Mouse (Mus musculus) layer of hippocampus, adult 8-10 months (tissue): ENCODE data around the gene Cplx2. TPM values are rescaled to one million over a fixed set of nuclear protein-coding genes. Genes with fewer than 3 reads are reported as not detected.
A peak's percentile ranks its signal among the peaks of the same experiment; 100 is the strongest.

Source experiments
- DNase-seq, 2 experiments: peaks; one replicate each; pipeline ENCODE4 v3.0.0; 2022; ENCODE audit warnings: low spot score in 2 of 2
- total RNA-seq, 4 experiments: library from RNA; stranded (reverse); gene quantifications; 2 replicates each; pipeline ENCODE4 v1.2.4; 2022

Cplx2 gene
- total RNA-seq, 4 experiments from 2014 or later = 865 to 892 (median 878) TPM

DNA sequence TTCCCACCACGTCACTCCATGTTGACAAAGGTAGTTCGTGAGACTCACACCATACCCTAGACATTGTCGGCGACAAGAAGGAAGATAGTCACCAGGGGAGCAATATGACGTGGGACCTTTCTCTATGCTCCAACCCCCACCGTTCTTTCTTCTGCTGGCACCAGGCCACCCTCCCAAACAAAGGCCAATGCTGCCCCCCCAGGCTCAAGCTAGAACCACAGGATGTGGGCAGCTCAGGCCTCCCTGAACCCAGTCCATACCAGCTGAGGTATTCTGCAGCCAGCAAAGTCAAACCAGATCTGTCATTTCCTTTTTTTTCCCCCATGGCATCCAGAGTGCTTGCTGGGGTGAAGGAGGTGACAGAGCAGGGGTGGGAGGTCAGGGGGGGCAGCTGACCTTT is 3.4 kb upstream of the Cplx2 start:
- no peak for DNase-seq

DNA sequence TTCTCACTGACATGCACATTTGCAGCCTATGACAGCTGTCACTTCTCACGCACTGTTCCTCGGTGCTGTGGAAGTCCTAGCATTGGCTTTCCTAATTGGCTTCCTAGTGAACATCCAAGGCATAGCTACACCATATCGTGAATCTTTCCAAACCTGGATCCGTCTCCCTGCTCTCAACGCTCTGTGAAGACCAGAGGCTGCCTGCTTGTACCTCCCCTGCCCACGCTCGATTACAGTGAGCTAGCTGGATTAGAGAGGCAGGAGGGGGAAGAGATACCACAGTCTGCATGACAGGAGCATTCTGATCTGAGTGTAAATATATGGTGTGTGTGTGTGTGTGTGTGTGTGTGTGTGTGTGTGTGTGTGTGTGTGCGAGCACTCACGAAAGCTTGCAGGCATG is 3.0 kb upstream of the Cplx2 start:
- DNase-seq = no peak

DNA sequence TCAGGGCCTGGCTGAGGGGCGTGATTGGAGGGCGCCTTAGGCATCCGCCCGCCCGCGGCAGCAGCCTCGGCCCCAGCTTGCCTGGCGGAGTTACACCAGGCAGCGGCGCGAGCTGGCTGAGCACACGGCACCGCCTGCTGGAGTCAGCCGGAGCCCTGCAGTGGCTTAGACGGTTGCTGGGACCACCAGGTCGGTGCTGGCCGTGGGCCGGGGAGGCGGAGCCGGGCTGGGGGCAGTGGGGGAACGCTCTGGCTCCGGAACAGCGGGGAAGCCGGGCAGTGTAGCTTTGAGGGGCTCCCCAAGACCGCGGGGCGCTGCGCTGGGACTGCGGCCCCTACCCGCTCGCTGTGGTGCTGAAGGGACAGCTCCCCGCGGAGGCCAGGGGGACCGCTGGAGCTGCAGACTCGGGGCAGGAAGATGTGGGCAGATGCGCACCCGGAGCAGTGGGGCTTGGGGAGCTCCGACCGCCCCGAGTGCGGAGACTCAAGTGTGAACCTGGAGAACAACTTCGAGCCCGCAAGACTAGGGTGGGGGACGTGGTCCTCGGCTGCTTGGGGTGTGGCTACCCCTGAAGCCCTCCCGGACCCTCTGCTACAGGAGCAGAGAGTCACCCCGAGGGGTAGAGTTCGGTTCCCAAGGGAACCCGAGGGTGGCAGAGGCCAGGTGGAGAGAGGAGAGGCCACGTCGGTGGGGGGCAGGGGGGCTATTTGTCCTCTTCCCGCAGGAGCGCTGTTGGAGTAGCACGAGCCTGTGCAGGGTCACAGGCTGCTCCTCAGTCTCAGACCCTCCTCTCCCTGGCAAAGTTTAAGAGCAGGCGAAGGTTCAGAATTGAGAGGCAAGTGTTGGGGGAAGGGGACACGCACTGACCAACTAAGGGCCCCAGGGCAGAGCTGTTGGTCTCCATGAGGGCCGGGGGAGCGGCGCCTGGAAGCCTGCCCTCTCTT is 510 bp downstream of the Cplx2 start:
- DNase-seq = no peak

GRCm38 (mm10) chr13:54372665-54373064 is 1.5 kb downstream of the Cplx2 start:
- peak; percentile 80 to 89 for DNase-seq

DNA sequence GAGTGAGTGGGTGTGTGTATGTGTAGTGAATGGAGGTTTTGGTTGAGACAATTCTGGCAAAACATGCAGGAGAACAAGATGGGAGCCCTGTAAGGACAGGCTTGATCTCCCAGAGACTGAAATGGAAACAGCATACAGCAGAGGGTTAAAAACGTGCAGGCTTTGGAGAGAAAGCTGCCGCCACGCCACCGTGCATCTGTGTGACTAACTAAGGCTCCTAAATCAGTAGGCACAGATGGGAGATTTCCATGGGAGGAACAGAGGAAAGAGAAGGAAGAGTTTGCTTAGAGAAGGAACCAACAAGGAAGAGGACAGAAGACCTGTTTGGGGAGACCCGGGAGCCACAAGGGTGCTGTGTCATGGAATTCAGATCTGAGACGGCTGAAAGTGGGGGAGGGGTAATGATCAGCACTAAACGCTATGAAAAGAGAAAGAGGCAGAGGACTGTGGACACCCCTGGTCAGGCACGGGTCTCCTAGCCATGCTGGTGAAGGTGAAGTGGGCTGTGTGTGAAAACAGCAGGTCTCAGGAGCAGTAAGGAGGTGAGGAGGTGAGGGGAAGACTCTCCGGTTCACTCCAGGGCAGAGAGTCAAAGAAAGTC is 3.1 kb downstream of the Cplx2 start:
- no peak for DNase-seq

DNA sequence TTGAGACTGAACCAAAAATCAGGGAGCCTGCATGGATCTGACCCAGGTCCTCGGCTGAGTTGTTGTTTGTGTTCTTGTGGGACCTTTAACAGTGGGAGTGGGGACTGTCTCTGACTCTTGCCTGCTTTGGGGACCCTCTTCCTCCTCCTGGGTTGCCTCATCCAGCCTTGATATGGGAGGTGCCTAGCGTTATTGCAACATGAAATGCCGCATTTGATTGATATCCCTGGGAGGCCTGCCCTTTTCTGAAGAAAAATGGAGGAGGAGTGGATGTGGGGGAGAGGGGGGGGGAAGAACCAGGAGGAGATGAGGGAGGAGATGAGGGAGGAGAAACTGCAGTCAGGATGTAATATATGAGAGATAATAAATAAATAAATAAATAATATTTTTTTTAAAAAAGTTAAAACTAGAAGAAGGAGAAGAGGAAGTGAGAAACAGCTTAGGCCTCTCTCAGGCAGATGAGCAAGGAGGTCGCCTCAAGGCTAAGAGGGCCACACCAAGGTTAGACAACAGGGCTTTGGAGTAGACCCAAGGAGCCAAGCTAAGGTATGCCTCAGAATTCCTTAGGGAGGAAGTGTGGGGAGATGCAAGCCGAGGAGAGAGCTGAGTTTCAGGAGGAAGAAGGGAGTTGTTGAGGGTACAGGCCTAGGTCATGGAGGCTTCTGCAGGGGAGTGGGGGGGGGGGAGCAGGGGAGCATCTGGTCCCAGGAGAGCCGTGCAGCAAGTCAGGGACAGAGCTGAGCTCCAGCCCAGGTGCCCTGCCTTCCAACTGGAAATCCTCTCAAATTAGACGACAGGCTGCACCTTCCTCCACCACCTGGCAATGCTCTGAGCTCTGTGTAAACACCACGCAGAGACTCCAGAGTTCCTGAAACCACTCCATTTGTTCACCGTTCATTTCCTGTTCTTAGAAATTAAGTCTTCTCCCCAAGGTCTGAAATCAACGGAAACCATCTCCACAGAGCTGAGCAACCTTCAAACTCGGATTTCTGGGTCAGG is 4.6 kb downstream of the Cplx2 start:
- no peak for DNase-seq

DNA sequence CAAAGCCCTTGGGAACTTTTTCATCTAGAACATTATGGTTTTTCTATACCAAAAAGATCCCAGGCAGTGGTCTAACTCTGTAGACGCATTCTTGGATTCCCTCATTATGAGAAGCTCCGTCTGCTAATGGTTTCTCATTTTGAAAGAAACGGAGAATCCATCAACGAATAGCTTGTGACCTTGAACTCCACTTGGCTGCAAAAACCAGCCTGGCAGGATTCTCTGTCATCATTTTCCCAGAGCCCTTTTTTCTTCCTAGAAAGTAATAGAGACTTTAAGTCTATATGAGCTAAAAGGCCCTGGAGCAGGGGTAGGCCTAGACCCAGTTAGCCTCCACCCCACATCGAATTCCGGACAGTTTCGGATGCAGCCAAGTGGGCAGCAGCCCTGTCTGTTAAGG is 5.6 kb downstream of the Cplx2 start:
- no peak for DNase-seq

- DNase-seq = no peak
Measured at GRCm38 (mm10) chr13:54378051-54378450, 6.9 kb downstream of the Cplx2 start.

DNA sequence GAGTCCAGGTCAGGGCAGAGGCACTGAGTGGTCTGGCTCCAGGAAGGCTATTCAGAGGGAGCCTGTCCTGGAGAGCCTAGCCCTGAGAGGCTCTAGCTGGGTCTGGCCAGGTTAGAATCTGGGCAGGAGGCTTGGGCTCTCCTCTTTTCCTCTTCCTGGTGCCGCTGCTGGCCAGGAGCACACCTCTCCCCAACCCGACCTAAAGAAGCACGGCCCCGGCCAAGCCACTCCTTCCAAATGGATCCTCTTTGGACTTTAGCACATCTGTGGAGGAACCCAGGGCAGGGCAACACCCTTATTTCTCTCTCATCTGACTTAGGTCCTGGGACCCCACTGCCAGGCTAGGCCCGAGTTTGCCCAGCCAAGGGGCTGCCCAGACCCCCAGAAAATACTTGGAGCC is 9.3 kb downstream of the Cplx2 start:
- no peak for DNase-seq

DNA sequence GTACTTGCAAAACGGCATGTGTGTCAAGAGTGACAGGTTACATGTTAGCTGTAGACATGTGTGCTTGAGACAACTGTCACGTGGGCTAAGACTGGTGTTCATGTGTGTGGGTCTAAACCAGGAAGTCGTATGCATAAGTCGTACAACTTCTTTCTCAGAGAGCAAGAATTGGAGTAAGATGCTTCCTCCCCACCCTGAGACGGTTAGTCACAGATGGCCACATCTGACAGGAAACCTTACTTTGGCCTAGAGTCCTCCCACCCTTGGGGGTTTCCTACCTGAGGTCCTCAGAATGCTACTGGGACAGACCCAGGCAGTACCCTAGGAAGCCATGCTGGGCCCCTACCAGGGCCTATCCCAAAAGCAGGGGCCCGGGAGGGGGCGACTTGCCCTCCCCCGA is 10.2 kb downstream of the Cplx2 start:
- DNase-seq = no peak

- DNase-seq = no peak
Measured at GRCm38 (mm10) chr13:54383531-54383930, 12.4 kb downstream of the Cplx2 start.

DNA sequence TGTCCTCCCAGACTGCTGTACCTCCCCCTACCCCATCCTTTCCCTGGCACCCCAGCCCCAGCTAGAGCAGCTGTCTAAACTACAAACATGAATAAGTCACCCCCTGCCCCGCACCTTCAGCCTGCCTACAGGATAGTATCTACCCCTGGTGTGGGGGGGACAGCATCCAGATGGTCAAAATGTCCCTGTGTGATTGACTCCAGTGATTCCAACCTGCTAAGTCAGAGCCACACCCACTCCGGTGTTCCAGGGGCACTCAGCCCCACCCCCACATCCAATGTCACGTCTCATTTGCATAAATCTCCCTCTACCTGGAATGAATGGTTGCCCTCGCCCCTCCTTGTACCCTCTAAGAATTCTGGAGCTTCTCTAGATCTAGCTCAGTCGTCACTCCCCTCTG is 13.4 kb downstream of the Cplx2 start:
- DNase-seq = no peak

DNA sequence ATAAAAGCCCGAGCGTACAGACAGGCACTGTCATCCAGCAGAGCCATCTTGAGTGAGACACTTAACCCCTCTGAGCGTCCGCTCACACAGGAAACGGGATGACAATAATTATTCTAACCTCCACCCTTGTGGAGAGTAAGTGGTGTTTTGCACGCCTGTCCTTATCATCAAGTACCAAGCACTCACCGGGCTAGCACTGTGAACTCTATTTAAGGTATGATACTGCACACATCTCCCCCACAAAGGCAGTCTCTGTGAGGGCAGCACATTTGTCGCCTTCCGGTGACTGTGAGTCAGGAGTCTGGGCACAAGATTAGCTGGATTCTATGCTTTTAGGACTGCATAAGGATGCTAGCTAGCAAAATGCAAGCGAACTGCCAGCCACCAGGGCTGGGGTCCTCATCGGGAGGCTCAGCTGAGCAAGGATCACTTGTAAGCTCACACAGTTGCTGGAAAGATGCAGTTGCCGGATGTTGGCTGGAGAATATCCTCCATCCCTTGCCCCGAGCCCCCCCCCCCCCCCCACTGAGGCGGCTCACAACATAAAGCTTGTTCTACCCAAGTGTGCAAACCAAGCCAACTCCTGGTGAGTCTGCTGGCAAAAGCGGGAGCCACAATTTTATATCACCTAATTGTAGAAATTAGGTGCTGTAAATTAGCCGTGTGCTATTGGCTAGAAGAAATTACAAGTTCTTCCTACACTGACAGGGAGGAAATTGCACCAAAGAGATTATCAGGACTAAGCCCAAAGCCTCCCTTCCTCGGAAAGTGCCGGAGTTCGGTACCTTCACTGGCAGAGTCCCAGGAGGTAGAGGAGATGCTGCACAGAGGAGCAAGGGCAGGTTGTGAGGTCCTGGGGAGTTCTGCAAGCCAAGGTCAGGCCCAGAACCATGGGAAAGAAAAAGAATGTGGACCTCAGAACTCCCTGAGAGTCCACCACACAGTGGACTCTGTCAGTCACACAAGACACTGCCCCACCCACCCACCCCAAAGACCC is 14.2 kb downstream of the Cplx2 start:
- no peak for DNase-seq

DNA sequence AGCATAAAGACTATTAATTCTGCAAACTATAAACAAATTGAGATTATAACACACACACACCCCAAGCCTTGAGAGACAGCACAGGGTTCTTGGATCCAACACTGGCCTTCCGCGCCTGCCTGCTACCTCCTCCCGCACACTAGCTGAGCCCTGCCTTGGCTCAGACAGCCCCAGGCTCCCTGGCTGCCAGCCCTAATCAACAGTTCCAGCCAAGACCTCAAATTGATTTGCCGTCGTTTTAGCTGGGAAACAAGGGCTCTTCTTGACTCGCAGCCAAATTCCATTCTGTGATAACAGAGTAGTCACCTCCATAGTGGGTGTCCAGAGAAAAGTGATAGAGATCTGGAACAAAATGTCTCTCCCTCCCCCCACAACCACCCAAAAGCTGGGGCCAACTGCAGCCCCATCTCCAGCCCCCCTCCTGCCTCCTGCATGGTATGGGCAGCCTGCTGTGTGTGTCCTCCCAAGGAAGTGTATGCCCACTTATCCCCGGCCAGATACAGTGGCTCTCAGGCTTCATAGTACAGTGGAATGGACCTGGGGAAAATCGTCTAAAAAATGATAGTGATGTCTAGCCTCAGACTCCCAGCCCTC is 18.9 kb downstream of the Cplx2 start:
- DNase-seq = no peak

GRCm38 (mm10) chr13:54390565-54391013 is 19.4 kb downstream of the Cplx2 start:
- no peak for DNase-seq

DNA sequence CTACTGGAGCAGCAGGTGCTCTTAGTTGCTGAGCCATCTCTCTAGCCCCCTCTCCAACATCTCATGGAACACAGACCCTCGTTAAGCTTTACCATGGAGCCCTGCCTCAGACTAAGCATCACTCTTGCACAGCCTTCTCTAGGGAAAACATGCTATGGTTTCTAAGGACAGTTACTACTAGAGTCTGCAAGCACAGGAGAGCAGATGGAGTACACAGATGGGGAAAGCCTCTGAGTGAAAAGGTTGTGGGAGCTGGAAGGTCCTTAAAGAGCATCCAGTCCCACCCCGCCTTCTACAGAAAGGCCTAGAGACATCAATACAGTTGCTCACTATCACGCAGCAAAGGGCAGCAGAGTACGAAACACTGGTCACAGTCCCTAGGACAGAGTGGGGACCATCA is 20.2 kb downstream of the Cplx2 start:
- no peak for DNase-seq

DNA sequence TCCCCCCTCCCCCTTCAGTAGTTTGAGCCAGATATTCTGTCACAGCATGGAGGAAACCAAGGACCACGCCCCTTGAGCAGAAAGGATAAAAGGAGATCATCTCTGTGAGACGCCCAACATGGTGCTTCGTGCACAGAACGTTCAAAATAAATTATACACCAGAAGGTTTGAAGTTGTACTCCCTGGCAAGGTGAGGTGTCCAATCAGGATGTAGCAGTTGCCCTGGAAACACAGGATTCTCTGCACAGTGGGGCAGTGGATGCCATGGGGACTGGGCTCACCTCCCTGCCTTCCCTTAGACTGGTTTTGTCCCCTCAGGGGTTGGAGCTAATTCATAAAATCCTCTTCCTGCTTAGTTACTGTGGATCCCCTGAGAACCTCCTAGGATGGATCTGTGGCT is 25.9 kb downstream of the Cplx2 start:
- no peak for DNase-seq

DNA sequence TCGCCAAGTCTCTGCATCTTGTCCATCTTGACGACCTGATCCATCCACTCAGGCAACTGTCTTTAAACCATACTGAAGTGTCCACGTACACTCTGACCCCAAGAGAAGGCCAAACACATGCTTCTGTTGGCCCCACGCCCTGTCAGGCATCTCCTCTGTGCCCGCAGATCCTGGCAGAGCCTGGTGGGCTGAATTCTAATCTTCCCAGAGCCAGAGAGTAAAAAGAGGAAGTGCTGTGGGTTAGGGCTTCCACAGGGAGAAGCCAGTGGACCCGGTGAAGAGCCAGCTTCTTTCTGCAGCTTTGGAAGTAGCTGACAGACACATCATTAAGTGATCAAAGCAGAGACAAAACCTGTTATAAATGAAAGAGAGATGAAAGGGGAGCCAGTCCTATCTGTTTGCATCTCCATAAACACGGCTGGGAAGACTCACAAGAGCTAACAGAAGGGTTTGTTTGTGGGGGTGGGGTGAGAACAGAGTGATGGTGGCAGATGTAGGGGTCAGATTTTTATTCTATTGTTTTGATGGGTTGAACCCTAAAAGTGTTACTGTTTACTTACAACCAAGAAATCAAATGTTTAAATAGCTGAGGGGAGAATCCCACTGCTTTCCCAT is 29.5 kb downstream of the Cplx2 start:
- no peak for DNase-seq

DNA sequence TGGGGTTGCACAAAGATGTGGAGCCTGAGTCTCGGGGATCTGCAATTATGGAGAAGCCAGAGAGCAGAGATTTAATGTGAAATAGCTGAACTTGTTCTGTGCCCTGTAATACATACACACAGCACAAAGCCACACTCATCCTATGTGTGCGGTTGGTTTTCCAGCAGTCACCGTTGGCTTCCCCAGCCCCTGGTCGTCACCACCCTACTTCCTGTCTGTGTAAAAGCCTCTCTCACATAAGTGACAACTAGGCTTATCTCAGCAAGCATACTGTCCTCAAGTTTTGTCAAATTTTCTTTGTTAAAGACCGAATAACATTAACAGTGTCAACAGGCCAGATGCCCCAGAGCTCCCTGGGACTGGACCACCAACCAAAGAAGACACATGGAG is 30.0 kb downstream of the Cplx2 start:
- DNase-seq = no peak

DNA sequence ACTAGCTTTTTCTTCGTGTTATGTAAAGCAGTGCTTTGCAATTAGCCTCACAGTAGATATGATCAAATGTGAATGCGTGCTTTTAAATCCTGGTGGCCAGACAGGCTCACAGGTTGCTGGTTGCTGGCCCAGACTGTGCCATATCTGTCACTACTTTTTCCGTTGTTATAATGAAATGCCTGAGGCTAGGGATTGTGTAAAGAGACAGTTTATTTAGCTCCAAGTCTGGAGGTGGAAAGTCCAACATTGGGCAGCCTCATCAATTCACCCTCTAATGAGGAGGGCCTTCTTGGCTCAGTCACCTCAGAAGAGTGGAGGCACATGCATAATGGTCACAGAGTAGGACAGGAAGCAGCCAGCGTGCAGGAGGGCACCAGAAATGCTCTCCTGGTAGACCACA is 31.2 kb downstream of the Cplx2 start:
- no peak for DNase-seq
